Mouse (Mus musculus) MEL (cell line): ENCODE data around the gene Zdhhc14. TPM values are rescaled to one million over a fixed set of nuclear protein-coding genes. Genes with fewer than 3 reads are reported as not detected.

ENCODE experiments used
- DNase-seq: peaks from one replicate; pipeline ENCODE4 v3.0.0; 2011; ENCODE audit warnings: low read depth, low spot score
- H3K27ac ChIP-seq: 2 replicates; pipeline ENCODE4 v1.5.1; 2012; ENCODE audit warnings: low read depth, mild to moderate bottlenecking, control low read depth, low read length, moderate library complexity; ENCODE audit not compliant: control insufficient read depth
- H3K27me3 ChIP-seq, 2 experiments: fragments of 150-350 bp in 1 of 2; sonication (generic) in 1 of 2; 2 replicates each; pipeline ENCODE4 v1.6.1; 2012; ENCODE audit warnings: low read length in 2 of 2, mild to moderate bottlenecking in 2 of 2, improper control_type of control experiment in 1 of 2, moderate library complexity in 1 of 2; ENCODE audit not compliant: insufficient read depth in 2 of 2, control insufficient read depth in 1 of 2
- H3K36me3 ChIP-seq, 2 experiments: 2 replicates each; pipeline ENCODE4 v1.6.1; 2012 to 2014; ENCODE audit warnings: low read length in 2 of 2, improper control_type of control experiment in 1 of 2, inconsistent platforms in 1 of 2, mild to moderate bottlenecking in 1 of 2; ENCODE audit not compliant: insufficient read depth in 2 of 2, control insufficient read depth in 1 of 2
- H3K4me1 ChIP-seq, 2 experiments: fragments of 150-350 bp in 1 of 2; sonication (generic) in 1 of 2; 2 replicates each; pipeline ENCODE4 v1.6.1; 2012; ENCODE audit warnings: low read length in 2 of 2, improper control_type of control experiment in 1 of 2, mild to moderate bottlenecking in 1 of 2; ENCODE audit not compliant: insufficient read depth in 2 of 2, control insufficient read depth in 1 of 2
- H3K4me3 ChIP-seq, 2 experiments: fragments of 150-350 bp in 1 of 2; sonication (generic) in 1 of 2; 2 replicates each; pipeline ENCODE4 v1.5.1; 2012; ENCODE audit warnings: low read depth in 2 of 2, low read length in 2 of 2, mild to moderate bottlenecking in 2 of 2, moderate library complexity in 2 of 2, control low read depth in 1 of 2, improper control_type of control experiment in 1 of 2; ENCODE audit not compliant: control insufficient read depth in 1 of 2, insufficient read depth in 1 of 2
- H3K79me2 ChIP-seq: 2 replicates; pipeline ENCODE4 v1.6.1; 2012; ENCODE audit warnings: mild to moderate bottlenecking, low read length, moderate library complexity; ENCODE audit not compliant: control insufficient read depth, poor library complexity, insufficient read depth
- H3K9ac ChIP-seq: 2 replicates; pipeline ENCODE4 v1.6.1; 2012; ENCODE audit warnings: low read depth, mild to moderate bottlenecking, control low read depth, low read length, moderate library complexity; ENCODE audit not compliant: control insufficient read depth, poor library complexity, severe bottlenecking
- H3K9me3 ChIP-seq: fragments of 150-350 bp; sonication (generic); replicated peaks from 2 replicates; pipeline ENCODE4 v1.6.1; 2012; ENCODE audit warnings: mild to moderate bottlenecking, low read length, improper control_type of control experiment, moderate library complexity; ENCODE audit not compliant: insufficient read depth
- BHLHE40 ChIP-seq: IDR thresholded peaks from 2 replicates; pipeline ENCODE4 v1.6.1; 2012; ENCODE audit warnings: low read depth, mild to moderate bottlenecking, inconsistent platforms, low read length, improper control_type of control experiment, borderline replicate concordance
- E2F4 ChIP-seq: IDR thresholded peaks from 2 replicates; pipeline ENCODE4 v1.6.1; 2011; ENCODE audit warnings: low read depth, low read length, improper control_type of control experiment, borderline replicate concordance
- EP300 ChIP-seq, 2 experiments: IDR thresholded peaks; 2 replicates each; pipeline ENCODE4 v1.6.1; 2011; ENCODE audit warnings: improper control_type of control experiment in 2 of 2, low read length in 2 of 2, low read depth in 1 of 2, mild to moderate bottlenecking in 1 of 2
- ETS1 ChIP-seq: IDR thresholded peaks from 2 replicates; pipeline ENCODE4 v1.6.1; 2012; ENCODE audit warnings: low read depth, mild to moderate bottlenecking, inconsistent platforms, low read length, improper control_type of control experiment, moderate library complexity
- GABPA ChIP-seq: IDR thresholded peaks from 2 replicates; pipeline ENCODE4 v1.6.1; 2012; ENCODE audit warnings: low read depth, mild to moderate bottlenecking, inconsistent platforms, low read length, improper control_type of control experiment, moderate library complexity
- GATA1 ChIP-seq: IDR thresholded peaks from 2 replicates; pipeline ENCODE4 v1.6.1; 2011; ENCODE audit warnings: low read depth, low read length, improper control_type of control experiment
- JUND ChIP-seq: IDR thresholded peaks from 2 replicates; pipeline ENCODE4 v1.6.1; 2011; ENCODE audit warnings: low read depth, mild to moderate bottlenecking, improper control_type of control experiment, low read length
- KAT2A ChIP-seq: conservative IDR thresholded peaks from 2 replicates; pipeline ENCODE4 v1.6.1; 2012; ENCODE audit warnings: low read depth, low read length, improper control_type of control experiment, inconsistent platforms
- MAFK ChIP-seq: IDR thresholded peaks from 2 replicates; pipeline ENCODE4 v1.6.1; 2011; ENCODE audit warnings: low read depth, mild to moderate bottlenecking, low read length, improper control_type of control experiment, borderline replicate concordance
- MAX ChIP-seq: IDR thresholded peaks from 2 replicates; pipeline ENCODE4 v1.6.1; 2011; ENCODE audit warnings: low read length, improper control_type of control experiment
- MAZ ChIP-seq: IDR thresholded peaks from 2 replicates; pipeline ENCODE4 v1.6.1; 2012; ENCODE audit warnings: low read depth, mild to moderate bottlenecking, inconsistent platforms, low read length, improper control_type of control experiment
- MEF2A ChIP-seq: IDR thresholded peaks from 2 replicates; pipeline ENCODE4 v1.6.1; 2014; ENCODE audit warnings: low read depth, mild to moderate bottlenecking, inconsistent platforms, low read length, improper control_type of control experiment; ENCODE audit not compliant: poor library complexity, insufficient replicate concordance, severe bottlenecking; ENCODE audit errors: extremely low read depth
- MYB ChIP-seq: IDR thresholded peaks from 2 replicates; pipeline ENCODE4 v1.6.1; 2011; ENCODE audit warnings: mild to moderate bottlenecking, low read depth, low read length, improper control_type of control experiment
- MYC ChIP-seq: IDR thresholded peaks from 2 replicates; pipeline ENCODE4 v1.6.1; 2011; ENCODE audit warnings: low read depth, mild to moderate bottlenecking, low read length, improper control_type of control experiment, moderate library complexity
- NELFE ChIP-seq: IDR thresholded peaks from 2 replicates; pipeline ENCODE4 v1.6.1; 2011; ENCODE audit warnings: low read depth, low read length, improper control_type of control experiment
- RCOR1 ChIP-seq: IDR thresholded peaks from 2 replicates; pipeline ENCODE4 v1.6.1; 2012; ENCODE audit warnings: low read depth, mild to moderate bottlenecking, inconsistent platforms, low read length, improper control_type of control experiment
- SIN3A ChIP-seq: IDR thresholded peaks from 2 replicates; pipeline ENCODE4 v1.6.1; 2012; ENCODE audit warnings: low read length, improper control_type of control experiment, inconsistent platforms
- SMC3 ChIP-seq: IDR thresholded peaks from 2 replicates; pipeline ENCODE4 v1.6.1; 2011; ENCODE audit warnings: low read depth, low read length, improper control_type of control experiment
- TAL1 ChIP-seq: IDR thresholded peaks from 2 replicates; pipeline ENCODE4 v1.6.1; 2012; ENCODE audit warnings: mild to moderate bottlenecking, inconsistent platforms, low read length, moderate library complexity, mixed read lengths
- TBP ChIP-seq: IDR thresholded peaks from 2 replicates; pipeline ENCODE4 v1.8.0; 2011; ENCODE audit warnings: low read depth, low read length, improper control_type of control experiment
- TCF12 ChIP-seq: IDR thresholded peaks from 2 replicates; pipeline ENCODE4 v1.6.1; 2014; ENCODE audit warnings: low read depth, mild to moderate bottlenecking, inconsistent platforms, low read length, improper control_type of control experiment, moderate library complexity
- USF1 ChIP-seq: IDR thresholded peaks from 2 replicates; pipeline ENCODE4 v1.6.1; 2014; ENCODE audit warnings: low read depth, mild to moderate bottlenecking, inconsistent platforms, low read length, improper control_type of control experiment, moderate library complexity
- USF2 ChIP-seq, 2 experiments: IDR thresholded peaks; 2 replicates each; pipeline ENCODE4 v1.6.1; 2011 to 2012; ENCODE audit warnings: improper control_type of control experiment in 2 of 2, low read length in 2 of 2, borderline replicate concordance in 1 of 2, inconsistent platforms in 1 of 2, low read depth in 1 of 2, mild to moderate bottlenecking in 1 of 2; ENCODE audit not compliant: insufficient read depth in 1 of 2
- ZC3H11A ChIP-seq: IDR thresholded peaks from 2 replicates; pipeline ENCODE4 v1.6.1; 2012; ENCODE audit warnings: low read depth, mild to moderate bottlenecking, inconsistent platforms, low read length, improper control_type of control experiment
- ZMIZ1 ChIP-seq: IDR thresholded peaks from 2 replicates; pipeline ENCODE4 v1.6.1; 2012; ENCODE audit warnings: low read depth, mild to moderate bottlenecking, inconsistent platforms, low read length, improper control_type of control experiment, moderate library complexity
- polyA plus RNA-seq, 2 experiments: library from polyadenylated mRNA; stranded (reverse) in 1 of 2; unstranded in 1 of 2; fragments of >175 nt in 1 of 2; fragments of >200 nt in 1 of 2; gene quantifications; 2 replicates each; pipeline versions ENCODE4 v1.2.1 to v1.2.4; 2012; ENCODE audit warnings: low replicate concordance in 2 of 2, low read depth in 1 of 2; ENCODE audit not compliant: insufficient read length in 2 of 2, insufficient read depth in 1 of 2, missing spikeins in 1 of 2
- total RNA-seq: library from RNA; depleted of rRNA; stranded (reverse); fragments of 300-350 nt; gene quantifications from 2 replicates; pipeline ENCODE4 v1.2.3, GENCODE M21; 2012

Zdhhc14 gene
- total and polyA plus RNA-seq, 3 experiments: 3.4 to 4.9 TPM; not detected in 1

- peak overlapping the region; percentile 27 to 52 for H3K4me3 ChIP-seq
- peaks cover 0 to 13% of the 10 kb centered on the region in 2 experiments; a peak in 2 of 4 replicates for H3K36me3 ChIP-seq
- peak overlapping the region; percentile 86 for H3K27ac ChIP-seq
- no peaks in the 10 kb centered on the region for H3K79me2 ChIP-seq
- no peaks in the 10 kb centered on the region for H3K9me3 ChIP-seq
- no peaks in the 10 kb centered on the region for H3K27me3 ChIP-seq
- H3K9ac ChIP-seq: peak overlapping the region; percentile 25
- H3K4me1 ChIP-seq: peaks cover 7 to 14% of the 10 kb centered on the region in 2 experiments
- DNase-seq: peak; percentile 77
- no peak for TF ChIP-seq ETS1
- 0 out of 2 replicates have a peak, but pooled peaks have one; percentile 30 for TF ChIP-seq RCOR1
- no peak for TF ChIP-seq SIN3A
- no peak for TF ChIP-seq TCF12
- TF ChIP-seq ZC3H11A: no peak
- no peak for TF ChIP-seq GABPA
- TF ChIP-seq EP300 (IDR thresholded peaks at IDR 0.05; ENCODE audit: low read depth in 1 of 2, low read length in 2 of 2): peak in 1 of 2 experiments; percentile 56; a peak in 1 of 4 replicates
- 0 out of 2 replicates have a peak, but pooled peaks have one; percentile 17 for TF ChIP-seq MAZ
- TF ChIP-seq SMC3: no peak
- no peak for TF ChIP-seq KAT2A
- no peak for TF ChIP-seq TAL1
- TF ChIP-seq USF2 (IDR thresholded peaks at IDR 0.05; ENCODE audit: borderline replicate concordance in 1 of 2, insufficient read depth in 1 of 2, low read depth in 1 of 2, low read length in 2 of 2): no peak
- no peak for TF ChIP-seq JUND
- no peak for TF ChIP-seq MYB
- peak; percentile 68; the same call in 1 of the 2 replicates for TF ChIP-seq BHLHE40
- TF ChIP-seq ZMIZ1: no peak
- TF ChIP-seq E2F4: no peak
- peak; percentile 40; the same call in 1 of the 2 replicates for TF ChIP-seq GATA1
- 0 out of 2 replicates have a peak, but pooled peaks have one; percentile 3 for TF ChIP-seq TBP
These were observed 158.3 kb downstream of the Zdhhc14 start for GRCm38 (mm10) chr17:5650642-5651041.

GRCm38 (mm10) chr17:5651551-5651950 lies 159.2 kb downstream of the Zdhhc14 start:
- Histone ChIP-seq H3K4me1 (peaks cover 7 to 14% of the 10 kb centered on the region in 2 experiments), H3K79me2 (no peaks in the 10 kb centered on the region), H3K9ac (no peak overlapping the region), H3K27ac (no peak overlapping the region), H3K9me3 (no peaks in the 10 kb centered on the region), H3K36me3 (peaks cover 0 to 13% of the 10 kb centered on the region in 2 experiments; a peak in 2 of 4 replicates), H3K27me3 (no peaks in the 10 kb centered on the region), H3K4me3 (no peak overlapping the region)
- TF ChIP-seq MAFK (no peak), KAT2A (no peak), MYC (no peak), GABPA (no peak), ZMIZ1 (no peak), EP300 (IDR thresholded peaks at IDR 0.05; ENCODE audit: low read depth in 1 of 2, low read length in 2 of 2) (no peak), MAZ (no peak), TCF12 (no peak), NELFE (no peak), USF1 (no peak), USF2 (IDR thresholded peaks at IDR 0.05; ENCODE audit: borderline replicate concordance in 1 of 2, insufficient read depth in 1 of 2, low read depth in 1 of 2, low read length in 2 of 2) (no peak), MAX (no peak), MEF2A (no peak)
- no peak for DNase-seq
